Mouse (Mus musculus): ENCODE results near the gene Epha1. TPM values are rescaled to one million over a fixed set of nuclear protein-coding genes. Genes with fewer than 3 reads are reported as not detected.

Epha1 gene
- 4.0 and 5.3 TPM in 2 replicates for polyA plus RNA-seq (2014; fragmentation: Nextera tagmentation; extraction: Ambion mirVana)

- Histone ChIP-seq H3K9me3 (ENCODE audit: control insufficient read depth, low read depth, low read length) (no peaks in the 10 kb centered on the region), H3K36me3 (ENCODE audit: control insufficient read depth, insufficient read depth, low read length) (no peaks in the 10 kb centered on the region), H3K4me2 (replicated peaks; ENCODE audit: low read depth, low read length) (peak within 1 kb of the TSS; percentile 65), H3K4me1 (ENCODE audit: control insufficient read depth, insufficient read depth, low read length) (peaks cover 30% of the 10 kb centered on the region), H3K9ac (replicated peaks; ENCODE audit: low read depth, low read length) (peak within 1 kb of the TSS; percentile 22; the same call in 1 of the 2 replicates), H3K4me3 (ENCODE audit: low read depth, low read length) (peak within 1 kb of the TSS; percentile 43), H3K27me3 (ENCODE audit: control insufficient read depth, insufficient read depth, low read length) (no peaks in the 10 kb centered on the region), H3K27ac (ENCODE audit: low read length) (peak within 1 kb of the TSS; percentile 39; the same call in 1 of the 2 replicates)
- under 1% methylated on average over 30 of the region's 36 CpGs for WGBS
- ATAC-seq (ENCODE audit: insufficient number of reproducible peaks, insufficient read depth, low FRiP score, low read depth): peak; percentile 81
Observed at GRCm38 (mm10) chr6:42372816-42373547, at the start of gene Epha1. Epha1 (minus strand) TSS chr6:42373268.

- H3K27me3 ChIP-seq (ENCODE audit: control insufficient read depth, insufficient read depth, low read length): no peaks in the 10 kb centered on the region
- no peaks in the 10 kb centered on the region for H3K9me3 ChIP-seq (ENCODE audit: control insufficient read depth, low read depth, low read length)
- 82% methylated on average over 2 of the region's 2 CpGs for WGBS
- no peak overlapping the region for H3K9ac ChIP-seq (replicated peaks; ENCODE audit: low read depth, low read length)
- no peaks in the 10 kb centered on the region for H3K4me1 ChIP-seq (ENCODE audit: control insufficient read depth, insufficient read depth, low read length)
- no peak overlapping the region for H3K4me3 ChIP-seq (ENCODE audit: low read depth, low read length)
- no peak for ATAC-seq (ENCODE audit: insufficient number of reproducible peaks, insufficient read depth, low FRiP score, low read depth)
- no peak overlapping the region for H3K4me2 ChIP-seq (replicated peaks; ENCODE audit: low read depth, low read length)
- H3K36me3 ChIP-seq (ENCODE audit: control insufficient read depth, insufficient read depth, low read length): no peaks in the 10 kb centered on the region
- no peak overlapping the region for H3K27ac ChIP-seq (ENCODE audit: low read length)
Observed at GRCm38 (mm10) chr6:42421439-42421838, 48.4 kb upstream of the Epha1 start.

DNA sequence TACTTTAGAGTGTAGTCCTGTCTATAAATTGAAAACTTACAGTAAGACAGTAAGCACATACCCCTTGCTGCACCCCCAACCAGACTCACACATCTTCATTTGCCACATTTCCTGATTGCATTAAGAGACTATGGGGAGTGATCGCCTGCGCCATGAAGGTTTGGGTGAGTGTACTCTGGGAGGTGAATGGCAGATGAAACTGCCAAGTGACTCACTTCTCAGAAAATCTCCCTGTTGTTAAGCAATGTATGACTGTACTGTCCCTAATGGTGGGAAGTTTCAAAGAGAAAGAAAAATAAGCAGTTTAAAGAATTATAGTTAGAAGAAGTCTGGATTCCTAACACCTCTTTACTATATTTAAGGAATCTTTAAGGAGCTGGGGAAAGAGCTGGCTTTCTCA lies 46.4 kb upstream of the Epha1 start:
- Histone ChIP-seq H3K4me1 (ENCODE audit: control insufficient read depth, insufficient read depth, low read length) (no peaks in the 10 kb centered on the region), H3K27me3 (ENCODE audit: control insufficient read depth, insufficient read depth, low read length) (no peaks in the 10 kb centered on the region), H3K4me2 (replicated peaks; ENCODE audit: low read depth, low read length) (no peak overlapping the region), H3K36me3 (ENCODE audit: control insufficient read depth, insufficient read depth, low read length) (no peaks in the 10 kb centered on the region), H3K9ac (replicated peaks; ENCODE audit: low read depth, low read length) (no peak overlapping the region), H3K9me3 (ENCODE audit: control insufficient read depth, low read depth, low read length) (no peaks in the 10 kb centered on the region), H3K27ac (ENCODE audit: low read length) (no peak overlapping the region), H3K4me3 (ENCODE audit: low read depth, low read length) (no peak overlapping the region)
- WGBS: 80% methylated on average over 2 of the region's 2 CpGs
- ATAC-seq (ENCODE audit: insufficient number of reproducible peaks, insufficient read depth, low FRiP score, low read depth): no peak

GRCm38 (mm10) chr6:42405134-42405533 lies 32.1 kb upstream of the Epha1 start, which contains the start of gene Tas2r135:
Tas2r135 (plus strand) TSS chr6:42405434.
- Histone ChIP-seq H3K27me3 (ENCODE audit: control insufficient read depth, insufficient read depth, low read length) (no peaks in the 10 kb centered on the region), H3K4me3 (ENCODE audit: low read depth, low read length) (no peak within 1 kb of the TSS), H3K4me2 (replicated peaks; ENCODE audit: low read depth, low read length) (no peak within 1 kb of the TSS), H3K27ac (ENCODE audit: low read length) (no peak within 1 kb of the TSS), H3K9ac (replicated peaks; ENCODE audit: low read depth, low read length) (no peak within 1 kb of the TSS), H3K9me3 (ENCODE audit: control insufficient read depth, low read depth, low read length) (no peaks in the 10 kb centered on the region), H3K4me1 (ENCODE audit: control insufficient read depth, insufficient read depth, low read length) (no peaks in the 10 kb centered on the region), H3K36me3 (ENCODE audit: control insufficient read depth, insufficient read depth, low read length) (no peaks in the 10 kb centered on the region)
- WGBS: 69% methylated on average over 2 of the region's 2 CpGs
- no peak for ATAC-seq (ENCODE audit: insufficient number of reproducible peaks, insufficient read depth, low FRiP score, low read depth)

GRCm38 (mm10) chr6:42399938-42400337 lies 26.9 kb upstream of the Epha1 start, which contains the start of gene Tas2r143:
Tas2r143 (plus strand) TSS chr6:42400238.
- Histone ChIP-seq H3K4me3 (ENCODE audit: low read depth, low read length) (no peak within 1 kb of the TSS), H3K4me1 (ENCODE audit: control insufficient read depth, insufficient read depth, low read length) (peaks cover 8% of the 10 kb centered on the region; the same call in 1 of the 2 replicates), H3K27me3 (ENCODE audit: control insufficient read depth, insufficient read depth, low read length) (no peaks in the 10 kb centered on the region), H3K9ac (replicated peaks; ENCODE audit: low read depth, low read length) (no peak within 1 kb of the TSS), H3K27ac (ENCODE audit: low read length) (no peak within 1 kb of the TSS), H3K36me3 (ENCODE audit: control insufficient read depth, insufficient read depth, low read length) (no peaks in the 10 kb centered on the region), H3K4me2 (replicated peaks; ENCODE audit: low read depth, low read length) (no peak within 1 kb of the TSS), H3K9me3 (ENCODE audit: control insufficient read depth, low read depth, low read length) (no peaks in the 10 kb centered on the region)
- WGBS: 92% methylated on average over 1 of the region's 1 CpGs
- ATAC-seq (ENCODE audit: insufficient number of reproducible peaks, insufficient read depth, low FRiP score, low read depth): no peak

GRCm38 (mm10) chr6:42398998-42399397 lies 25.9 kb upstream of the Epha1 start:
- Histone ChIP-seq H3K4me3 (ENCODE audit: low read depth, low read length) (no peak overlapping the region), H3K9me3 (ENCODE audit: control insufficient read depth, low read depth, low read length) (no peaks in the 10 kb centered on the region), H3K9ac (replicated peaks; ENCODE audit: low read depth, low read length) (no peak overlapping the region), H3K4me2 (replicated peaks; ENCODE audit: low read depth, low read length) (no peak overlapping the region), H3K36me3 (ENCODE audit: control insufficient read depth, insufficient read depth, low read length) (no peaks in the 10 kb centered on the region), H3K4me1 (ENCODE audit: control insufficient read depth, insufficient read depth, low read length) (peaks cover 8% of the 10 kb centered on the region; the same call in 1 of the 2 replicates), H3K27me3 (ENCODE audit: control insufficient read depth, insufficient read depth, low read length) (no peaks in the 10 kb centered on the region), H3K27ac (ENCODE audit: low read length) (no peak overlapping the region)
- ATAC-seq (ENCODE audit: insufficient number of reproducible peaks, insufficient read depth, low FRiP score, low read depth): no peak
- 97% methylated on average over 1 of the region's 1 CpGs for WGBS

GRCm38 (mm10) chr6:42398285-42398684 lies 25.2 kb upstream of the Epha1 start:
- 82% methylated on average over 3 of the region's 3 CpGs for WGBS

DNA sequence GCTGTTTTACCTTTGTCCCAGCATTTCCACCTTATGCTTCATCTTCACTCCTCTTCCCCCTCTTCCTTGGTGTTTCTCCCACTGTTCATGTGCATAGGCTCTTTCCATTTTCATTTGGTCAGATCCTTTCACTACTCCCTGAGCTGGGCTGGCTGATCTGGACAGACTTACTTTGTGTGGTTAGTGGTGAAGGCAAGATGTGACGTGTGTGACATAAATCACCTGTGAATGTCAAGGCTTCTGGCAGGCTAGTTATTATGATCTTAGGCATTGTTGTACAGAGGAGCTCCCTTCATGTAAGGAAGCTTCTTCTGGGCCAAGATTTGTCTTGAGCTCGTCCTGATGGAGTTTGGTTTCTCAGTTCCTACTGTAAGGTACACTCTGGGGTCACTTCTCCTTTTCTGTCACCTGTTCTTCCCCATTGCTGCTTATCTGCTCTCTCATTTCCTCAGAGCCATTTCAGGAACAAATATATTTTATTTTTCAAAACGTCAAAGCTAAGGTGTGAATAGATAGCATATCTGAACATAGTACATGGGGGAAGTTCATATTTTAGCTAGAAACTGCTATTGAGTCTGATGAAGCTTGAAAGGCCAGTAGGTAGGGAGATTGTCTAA lies 24.1 kb upstream of the Epha1 start:
- H3K36me3 ChIP-seq (ENCODE audit: control insufficient read depth, insufficient read depth, low read length): no peaks in the 10 kb centered on the region
- peaks cover 8% of the 10 kb centered on the region; the same call in 1 of the 2 replicates for H3K4me1 ChIP-seq (ENCODE audit: control insufficient read depth, insufficient read depth, low read length)
- WGBS: 48% methylated on average over 3 of the region's 3 CpGs
- no peak overlapping the region for H3K4me3 ChIP-seq (ENCODE audit: low read depth, low read length)
- ATAC-seq (ENCODE audit: insufficient number of reproducible peaks, insufficient read depth, low FRiP score, low read depth): no peak
- H3K4me2 ChIP-seq (replicated peaks; ENCODE audit: low read depth, low read length): no peak overlapping the region
- peak overlapping the region; percentile 21; the same call in 1 of the 2 replicates for H3K27ac ChIP-seq (ENCODE audit: low read length)
- no peaks in the 10 kb centered on the region for H3K9me3 ChIP-seq (ENCODE audit: control insufficient read depth, low read depth, low read length)
- no peaks in the 10 kb centered on the region for H3K27me3 ChIP-seq (ENCODE audit: control insufficient read depth, insufficient read depth, low read length)
- H3K9ac ChIP-seq (replicated peaks; ENCODE audit: low read depth, low read length): no peak overlapping the region

More at GRCm38 (mm10) chr6:42398285-42398684, 25.2 kb upstream of the Epha1 start:
- no peak overlapping the region for H3K4me3 ChIP-seq (ENCODE audit: low read depth, low read length)
- no peak for ATAC-seq (ENCODE audit: insufficient number of reproducible peaks, insufficient read depth, low FRiP score, low read depth)
- H3K9me3 ChIP-seq (ENCODE audit: control insufficient read depth, low read depth, low read length): no peaks in the 10 kb centered on the region
- H3K9ac ChIP-seq (replicated peaks; ENCODE audit: low read depth, low read length): no peak overlapping the region
- H3K27ac ChIP-seq (ENCODE audit: low read length): no peak overlapping the region
- no peak overlapping the region for H3K4me2 ChIP-seq (replicated peaks; ENCODE audit: low read depth, low read length)
- peaks cover 8% of the 10 kb centered on the region; the same call in 1 of the 2 replicates for H3K4me1 ChIP-seq (ENCODE audit: control insufficient read depth, insufficient read depth, low read length)
- H3K36me3 ChIP-seq (ENCODE audit: control insufficient read depth, insufficient read depth, low read length): no peaks in the 10 kb centered on the region
- no peaks in the 10 kb centered on the region for H3K27me3 ChIP-seq (ENCODE audit: control insufficient read depth, insufficient read depth, low read length)

All from stomach, embryonic 14.5 days (tissue).